Mouse (Mus musculus) bone marrow, adult 2 months (tissue): ENCODE measurements around the gene Acss2.

ENCODE experiments used
- CTCF ChIP-seq: fragments of 200-500 bp; IDR thresholded peaks from 2 replicates; pipeline ENCODE4 v1.5.1; 2011; ENCODE audit warnings: low read length, control low read depth; ENCODE audit not compliant: control insufficient read depth, insufficient read depth
- POLR2A ChIP-seq: fragments of 200-500 bp; IDR thresholded peaks from 2 replicates; pipeline ENCODE4 v1.6.1; 2011; ENCODE audit warnings: low read depth, mild to moderate bottlenecking, control low read depth, low read length, borderline replicate concordance; ENCODE audit not compliant: control insufficient read depth

DNA sequence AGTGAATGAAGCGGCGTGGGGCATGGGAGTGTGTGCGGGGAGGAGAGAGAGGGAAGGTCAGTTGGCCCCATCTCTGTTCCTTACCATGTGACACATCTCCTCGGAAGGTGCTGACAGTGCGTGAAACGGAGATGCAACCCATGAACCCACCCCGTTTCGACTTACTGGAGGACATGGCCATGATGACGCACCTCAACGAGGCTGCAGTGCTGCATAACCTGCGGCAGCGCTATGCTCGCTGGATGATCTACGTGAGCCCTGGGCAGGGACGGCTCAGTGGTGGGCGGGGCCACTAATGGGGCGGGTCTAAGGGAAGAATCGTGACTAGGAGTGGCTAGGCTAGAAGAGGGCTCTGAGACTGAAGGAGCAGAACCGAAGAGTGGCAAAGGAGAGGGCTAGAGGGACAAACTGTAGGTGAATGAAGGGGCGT is 95.6 kb downstream of the Acss2 start:
- no peak for TF ChIP-seq CTCF
- TF ChIP-seq POLR2A: no peak
